Mouse (Mus musculus) mouse trophoblast stem cell (cell line): Measurements from ENCODE around the gene 4931440F15Rik.
"Not testable (repeated sequence)": the region's sequence is repeated elsewhere in the genome, so short reads cannot be mapped to it uniquely, and the experiment has no call there.

Experiments used
- in situ Hi-C, 2 experiments: fragments of 300-500 bp; cut with MseI, MboI; formaldehyde crosslinking; loops; 2 replicates in 1 of 2; 3 replicates in 1 of 2; pipeline ENCODE4 v1.15.1; 2025

The 4931440F15Rik gene

DNA sequence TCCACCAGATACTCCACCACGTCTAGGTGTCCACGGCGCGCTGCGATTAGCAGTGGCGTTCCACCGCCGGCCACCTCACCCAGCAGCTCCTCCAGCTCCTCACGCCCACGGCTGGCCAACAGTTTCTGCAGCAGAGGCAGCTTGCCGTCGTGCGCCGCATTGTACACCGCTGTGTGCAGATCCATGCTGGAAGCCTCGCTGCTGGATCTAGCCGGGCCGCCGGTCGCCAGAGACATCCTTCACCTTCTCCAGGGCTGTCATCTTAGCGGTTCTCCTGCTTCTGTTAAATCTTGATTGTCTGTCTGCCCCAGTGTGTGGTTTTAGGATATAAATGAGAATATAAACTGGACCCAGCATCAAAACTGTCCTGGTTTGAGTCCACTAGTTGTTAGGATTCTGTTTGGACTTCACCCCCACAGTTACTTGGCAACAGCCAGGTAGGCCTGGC lies at the start of gene 4931440F15Rik:
Gene 4931440F15Rik, minus strand, starts transcription at position 398 of the 448 bp plus-strand sequence.
- in situ Hi-C loops, result not testable (repeated sequence)

DNA sequence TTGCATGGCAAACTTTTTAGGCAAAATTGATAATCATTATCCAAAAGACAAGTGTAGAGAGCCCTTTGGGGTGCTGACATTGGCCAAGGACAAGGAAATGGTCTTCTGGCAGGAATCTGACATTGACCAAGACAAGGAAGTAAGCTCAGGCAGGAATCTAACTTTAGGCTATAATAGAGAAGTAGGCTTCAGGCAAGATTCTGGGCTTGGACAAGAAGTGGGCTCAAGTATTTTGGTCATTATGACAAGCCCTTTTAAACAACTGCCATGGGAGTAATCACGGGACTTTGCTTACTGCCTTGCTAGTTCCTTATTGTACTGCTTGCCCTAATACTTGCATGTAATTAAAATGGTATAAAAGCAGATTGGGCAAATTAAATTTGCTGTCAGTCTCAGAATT lies 49.3 kb upstream of the 4931440F15Rik start:
- in situ Hi-C loops, result not testable (repeated sequence)

DNA sequence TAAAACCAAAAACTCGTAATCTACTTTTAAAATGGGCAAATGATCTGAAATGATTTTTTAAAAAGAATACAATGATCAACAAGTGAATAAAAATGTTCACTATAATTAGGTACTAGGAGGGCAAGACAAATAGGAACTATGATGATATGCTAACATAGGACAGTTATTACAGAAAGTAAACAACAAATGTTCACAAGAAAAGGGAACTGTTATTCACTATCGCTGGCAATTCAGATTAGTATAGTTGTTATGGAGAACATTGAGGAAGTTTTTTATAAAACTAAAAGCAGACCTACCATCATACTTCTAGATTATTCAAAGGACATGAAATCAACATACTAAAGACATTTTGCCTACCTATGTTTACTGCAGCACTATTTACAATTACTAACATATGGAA lies 44.7 kb upstream of the 4931440F15Rik start:
- in situ Hi-C loops, result no loop called here

- in situ Hi-C loops, result no loop called here
These were observed 38.8 kb upstream of the 4931440F15Rik start for GRCm38 (mm10) chr11:29864269-29864668.

DNA sequence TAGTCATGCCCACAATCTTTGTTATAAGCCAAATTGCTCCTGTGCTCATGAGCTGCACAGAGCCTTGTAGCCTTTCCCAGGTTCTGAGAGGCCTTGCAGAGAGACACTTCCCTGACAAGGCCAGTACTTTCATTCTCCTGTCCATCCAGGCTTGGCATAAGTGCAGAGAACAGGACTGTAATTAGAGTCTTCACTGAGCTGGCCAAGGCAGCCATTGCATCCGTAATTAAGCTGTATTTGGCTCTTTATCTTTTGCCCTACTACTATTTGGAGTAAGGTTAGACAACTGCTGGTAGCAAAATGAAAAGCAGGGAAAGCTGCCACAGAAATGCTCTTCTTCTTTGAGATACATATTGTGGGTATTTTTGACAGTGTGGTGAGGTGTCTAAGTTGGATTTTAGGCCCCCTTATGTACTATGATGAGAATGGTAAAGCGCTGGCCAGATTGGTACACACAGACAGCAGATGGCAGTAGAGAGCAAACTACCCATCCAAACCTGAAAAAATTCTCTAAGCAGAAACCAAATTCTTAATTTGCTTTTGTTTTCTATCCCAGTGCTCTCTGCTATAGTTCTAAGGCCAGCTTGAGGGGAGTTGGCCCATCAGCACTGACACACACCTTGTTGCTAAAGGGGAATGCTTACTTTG lies 36.4 kb upstream of the 4931440F15Rik start:
- in situ Hi-C loops, result no loop called here

GRCm38 (mm10) chr11:29861040-29861439 lies 35.6 kb upstream of the 4931440F15Rik start:
- in situ Hi-C loops, result no loop called here

DNA sequence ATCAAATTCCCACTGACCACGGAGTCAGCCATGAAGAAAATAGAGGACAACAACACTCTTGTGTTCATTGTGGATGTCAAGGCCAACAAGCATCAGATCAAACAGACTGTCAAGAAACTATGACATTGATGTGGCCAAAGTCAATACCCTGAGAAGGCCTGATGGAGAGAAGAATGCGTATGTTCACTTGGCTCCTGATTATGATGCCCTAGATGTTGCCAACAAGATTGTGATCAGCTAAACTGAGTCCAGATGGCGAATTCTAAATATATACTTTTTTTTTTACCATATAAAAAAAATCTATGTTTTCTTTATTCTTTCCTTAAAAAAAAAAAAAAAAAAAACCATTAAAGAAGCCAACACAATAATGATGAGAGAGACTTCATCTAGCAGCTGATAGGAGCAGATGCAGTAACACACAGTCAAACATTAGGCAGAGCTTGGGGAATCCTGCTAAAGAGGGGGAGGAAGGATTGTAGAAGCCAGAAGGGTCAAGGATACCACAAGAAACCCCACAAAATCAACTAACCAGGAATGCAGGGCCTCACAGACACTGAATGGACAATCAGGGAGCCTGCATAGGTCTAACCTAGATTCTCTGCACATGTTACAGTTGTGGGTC lies 15.2 kb upstream of the 4931440F15Rik start:
- in situ Hi-C loops, result no loop called here

DNA sequence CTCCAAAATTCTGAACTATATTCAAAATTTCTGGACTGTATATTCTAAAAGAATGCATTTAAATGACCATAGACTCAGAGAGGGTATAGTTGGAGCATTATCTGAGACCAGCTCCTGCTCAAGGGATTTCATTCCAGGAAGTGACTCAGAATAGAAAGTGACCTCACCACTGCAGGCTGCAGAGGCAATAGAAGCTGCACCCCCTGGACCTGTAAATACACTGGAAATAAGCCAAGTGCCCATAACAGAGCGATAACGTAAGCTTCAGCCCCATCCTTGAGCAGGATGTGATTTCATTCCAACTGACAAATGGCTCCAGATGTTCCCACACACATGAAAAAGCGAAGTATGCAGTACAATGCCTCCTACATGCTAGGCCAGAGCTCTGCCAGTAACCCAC lies 14.3 kb upstream of the 4931440F15Rik start:
- in situ Hi-C loops, result no loop called here

DNA sequence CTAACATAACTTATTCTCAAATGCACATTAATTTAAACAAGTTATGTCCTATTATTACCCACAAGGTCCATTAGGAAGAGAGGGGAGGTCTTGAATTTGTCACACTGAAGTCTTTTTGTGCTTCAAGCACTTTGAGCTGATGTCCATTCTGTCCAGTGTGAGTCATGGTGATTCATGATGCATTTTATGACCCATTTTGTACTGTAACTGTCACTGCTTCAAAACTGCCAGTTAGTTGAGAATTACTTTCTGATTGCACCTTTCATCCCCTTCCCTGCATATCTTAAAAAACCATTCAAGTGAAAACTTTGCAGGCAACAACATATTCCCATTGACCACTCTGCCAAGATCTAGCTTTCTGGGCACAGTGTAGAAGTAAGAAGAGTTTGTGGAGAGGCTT lies 11.6 kb upstream of the 4931440F15Rik start:
- in situ Hi-C loops, result no loop called here

DNA sequence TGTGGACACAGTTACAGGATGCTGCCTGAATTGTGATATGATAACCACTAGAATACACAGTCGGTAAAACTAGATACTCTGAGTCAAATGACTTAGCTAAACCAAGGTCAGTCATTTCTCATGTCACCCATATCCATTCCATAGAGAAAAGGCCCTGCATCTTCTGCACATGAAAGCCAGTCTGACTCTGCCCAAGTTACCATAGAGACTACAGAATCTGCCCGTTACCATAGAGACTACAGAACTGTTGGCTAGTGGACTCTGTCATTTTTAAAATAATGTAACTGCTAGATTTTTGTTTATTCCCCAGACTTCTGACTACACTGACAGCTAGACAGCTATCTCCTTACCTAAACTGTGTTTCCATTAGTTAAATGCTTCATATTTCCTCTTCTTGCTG lies 2.3 kb upstream of the 4931440F15Rik start:
- in situ Hi-C loops, result no loop called here

DNA sequence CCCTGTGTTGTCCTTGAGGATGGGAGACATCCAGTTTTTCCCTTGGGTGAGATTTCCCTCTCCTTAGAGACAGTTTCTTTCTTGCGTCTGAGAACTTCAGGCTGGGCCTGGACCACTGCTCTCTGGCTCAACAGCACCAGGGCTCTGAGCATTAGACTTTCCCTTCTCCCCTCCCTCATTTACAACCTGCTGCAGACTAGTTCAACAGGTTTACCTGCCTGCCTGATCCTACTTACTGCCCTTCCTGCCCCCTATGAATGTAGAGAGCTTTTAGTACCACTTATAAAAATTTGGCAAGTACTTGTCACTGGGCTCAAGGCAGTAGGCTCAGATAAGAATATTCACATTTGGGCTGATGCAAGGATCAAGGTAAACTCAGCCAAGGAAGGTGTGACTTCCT lies 533 bp upstream of the 4931440F15Rik start:
- in situ Hi-C loops, result no loop called here

GRCm38 (mm10) chr11:29824474-29825270 lies 796 bp downstream of the 4931440F15Rik start:
- in situ Hi-C loops, result not testable (repeated sequence)

GRCm38 (mm10) chr11:29823141-29823540 lies 2.3 kb downstream of the 4931440F15Rik start:
- in situ Hi-C loops, result no loop called here

DNA sequence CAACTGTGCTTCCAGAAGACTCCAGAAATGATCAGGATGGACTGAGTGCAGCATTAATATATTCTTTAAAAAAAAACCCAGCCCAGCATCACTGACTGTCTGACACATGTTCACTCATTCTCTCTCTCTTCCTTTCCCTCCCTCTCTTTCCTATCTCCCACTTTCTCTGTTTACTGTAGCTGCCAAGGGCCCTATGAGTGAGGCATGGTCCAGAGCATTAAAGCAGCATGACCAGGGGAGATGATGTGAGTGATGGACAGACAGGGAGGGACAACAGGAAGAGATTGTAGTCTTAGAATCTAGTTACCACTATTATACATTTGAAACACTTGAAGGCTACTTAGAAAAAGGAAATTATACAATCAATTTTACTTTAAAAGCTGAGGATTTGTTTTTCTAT lies 9.8 kb downstream of the 4931440F15Rik start:
- in situ Hi-C loops, result no loop called here

DNA sequence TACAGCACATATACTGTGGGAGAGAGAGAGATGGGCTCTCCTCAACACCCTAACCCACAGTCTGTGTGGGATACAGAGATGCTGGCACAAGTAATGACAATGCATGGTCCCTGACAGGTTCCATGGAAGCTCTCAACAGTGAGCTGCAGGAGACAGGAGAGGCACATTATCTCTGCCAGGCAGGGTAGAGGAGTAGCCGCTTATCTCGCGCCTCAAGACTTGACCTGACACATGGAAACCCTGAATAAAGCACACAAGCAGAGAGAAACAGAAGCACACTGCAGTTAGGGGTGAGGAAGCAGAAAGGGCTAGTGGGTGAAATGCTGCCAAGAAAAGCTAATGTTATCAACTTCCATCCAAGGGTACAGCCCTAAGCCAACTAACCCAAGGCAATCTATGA lies 10.2 kb downstream of the 4931440F15Rik start:
- in situ Hi-C loops, result no loop called here

DNA sequence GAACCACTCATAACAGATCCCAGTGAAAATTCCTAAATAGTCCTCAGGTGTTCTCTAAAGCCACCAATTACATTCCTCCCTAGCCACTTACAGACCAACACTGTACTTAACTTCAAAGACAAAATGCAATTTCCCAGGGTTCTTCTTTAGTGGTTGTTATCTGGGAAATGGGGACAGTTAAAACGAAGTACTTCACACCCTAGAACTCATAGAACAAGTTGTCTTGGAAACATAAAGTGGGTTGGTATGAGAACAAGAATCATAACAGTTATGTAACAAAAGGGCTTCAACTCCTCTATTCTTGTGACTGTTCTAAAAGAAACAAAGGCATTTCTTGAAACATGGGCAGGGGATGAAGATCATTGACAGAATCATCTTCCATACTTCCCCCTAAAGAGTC lies 12.2 kb downstream of the 4931440F15Rik start:
- in situ Hi-C loops, result no loop called here

DNA sequence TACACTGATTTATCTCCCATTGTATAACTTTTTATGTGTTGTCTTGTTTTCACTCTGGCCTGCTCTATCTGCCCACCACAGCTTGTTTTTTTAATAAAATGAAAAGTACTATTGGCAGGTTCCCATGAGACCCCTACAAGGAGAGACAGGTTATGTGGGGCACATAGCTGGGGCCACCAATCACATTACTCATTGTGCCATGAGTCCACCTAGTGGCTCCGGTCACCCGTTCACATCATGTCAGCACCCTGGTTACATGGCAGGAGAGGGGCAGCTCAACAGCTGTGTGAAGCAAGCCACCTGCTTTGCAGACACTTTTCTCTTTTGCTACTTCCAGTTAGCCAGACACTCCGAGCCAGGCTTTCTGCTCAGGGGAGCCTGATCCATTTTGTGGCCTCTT lies 13.0 kb downstream of the 4931440F15Rik start:
- in situ Hi-C loops, result no loop called here

DNA sequence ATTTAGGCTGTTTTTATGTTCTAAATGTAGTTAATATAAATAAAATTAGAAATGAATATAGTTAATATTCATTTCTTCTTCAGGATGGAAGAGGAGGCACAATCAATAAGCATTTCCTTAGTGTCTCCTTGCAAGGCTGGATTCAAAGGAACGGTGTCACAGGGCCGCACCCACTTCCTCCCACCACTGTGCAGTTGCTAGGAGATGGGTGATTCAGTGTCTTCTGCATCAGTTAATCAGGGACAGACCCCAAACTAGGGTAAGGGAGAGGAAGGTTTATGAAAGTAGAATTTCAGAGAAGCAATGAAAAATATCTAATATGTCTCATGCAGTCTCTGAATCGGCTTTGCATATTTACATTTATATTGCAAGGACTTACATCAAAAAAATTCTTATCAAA lies 15.1 kb downstream of the 4931440F15Rik start:
- in situ Hi-C loops, result no loop called here

DNA sequence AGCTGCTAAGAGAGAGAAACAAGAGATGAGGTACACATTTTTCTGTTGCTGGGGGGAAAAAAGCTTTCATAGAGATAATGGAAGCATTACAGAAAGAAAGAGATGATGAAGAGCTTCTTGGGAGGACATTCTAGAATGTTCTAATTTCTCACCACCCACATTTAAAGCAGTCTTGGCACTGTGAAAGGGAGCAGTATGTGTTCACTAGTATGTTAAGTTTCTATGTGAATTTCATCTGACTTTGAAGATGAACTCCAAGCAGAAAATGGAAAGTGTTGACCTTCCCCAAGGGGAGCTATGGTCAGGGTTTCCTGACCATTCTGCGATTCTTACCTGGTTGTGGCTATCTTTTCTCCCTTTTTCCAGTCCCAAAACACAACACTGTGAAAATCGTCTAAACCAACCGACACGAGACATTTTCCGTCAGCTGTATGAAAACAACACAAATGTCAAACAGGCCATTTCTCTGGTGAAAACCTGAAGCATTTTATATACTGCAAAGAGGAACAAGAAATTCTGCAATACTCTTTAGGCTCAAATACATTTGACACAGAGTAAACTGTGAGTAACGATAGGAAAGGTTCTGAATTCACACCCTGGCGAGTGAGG lies 16.4 kb downstream of the 4931440F15Rik start:
- in situ Hi-C loops, result no loop called here

DNA sequence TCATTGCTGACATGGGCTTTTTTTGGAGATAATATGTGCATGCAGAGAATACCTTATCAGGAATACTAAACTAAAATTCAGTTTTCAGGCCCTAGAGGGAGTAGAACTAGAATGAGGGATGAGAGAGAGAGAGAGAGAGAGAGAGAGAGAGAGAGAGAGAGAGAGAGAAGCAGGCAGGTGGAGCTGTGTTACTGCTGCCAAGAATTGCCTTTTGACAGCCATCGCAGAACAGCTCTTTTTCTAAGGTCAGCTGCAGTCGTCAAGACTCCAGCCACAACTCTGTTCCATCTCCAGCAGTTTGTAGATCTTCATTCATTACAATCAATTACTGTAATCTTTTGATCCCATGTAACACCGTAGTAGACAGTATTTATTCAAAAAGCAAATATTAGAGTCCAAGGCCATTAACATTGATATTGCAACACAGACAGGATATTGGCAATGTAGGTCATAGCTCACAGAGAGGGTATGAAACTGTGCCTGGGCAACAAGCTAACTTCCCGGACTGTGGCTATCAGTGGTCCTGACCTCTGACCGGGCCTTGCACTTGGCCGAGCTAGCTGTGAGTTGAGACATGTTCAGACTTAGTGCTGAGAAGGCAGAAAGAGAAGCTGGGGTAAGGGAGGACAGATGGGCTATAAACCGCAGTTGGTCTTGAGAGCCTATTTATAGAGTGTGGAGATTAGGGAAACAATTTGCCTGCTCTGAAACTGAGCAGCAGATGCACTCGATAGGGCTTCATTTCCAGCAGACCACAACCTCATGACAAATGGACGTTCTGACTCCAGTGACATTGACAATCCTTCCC lies 17.1 kb downstream of the 4931440F15Rik start:
- in situ Hi-C loops, result no loop called here

GRCm38 (mm10) chr11:29807325-29807724 lies 18.1 kb downstream of the 4931440F15Rik start:
- in situ Hi-C loops, result no loop called here
